Mouse (Mus musculus): ENCODE data around the gene Lpin2.

DNA sequence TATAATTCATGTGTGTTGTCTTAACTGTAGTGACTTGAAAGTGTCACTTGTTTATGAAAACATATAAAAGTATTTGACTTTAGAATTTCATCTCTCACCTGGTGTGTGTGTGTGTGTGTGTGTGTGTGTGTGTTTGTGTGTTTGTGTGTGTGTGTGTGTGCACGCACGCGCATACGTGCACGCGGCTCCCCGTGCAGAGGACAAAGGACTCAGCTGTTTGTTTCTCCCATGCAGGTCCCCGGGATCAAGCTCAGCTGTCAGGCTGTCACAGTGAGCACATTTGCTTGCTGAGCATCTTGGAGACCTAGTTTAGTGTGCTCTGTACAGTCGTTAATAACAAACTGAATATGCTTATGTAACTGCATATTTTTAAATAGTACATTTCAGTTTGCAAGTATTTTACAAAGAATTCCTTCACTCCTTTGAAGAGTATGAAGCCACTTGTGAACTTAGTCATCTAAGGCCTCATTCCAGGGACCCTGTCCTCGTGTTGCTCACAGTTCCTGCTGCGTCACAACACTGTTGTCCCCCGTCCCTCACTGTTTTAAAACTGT is 51.8 kb downstream of the Lpin2 start:
- no peak for TF ChIP-seq CTCF (IDR thresholded peaks at IDR 0.05 in 2 of 3, conservative IDR thresholded peaks at IDR 0.05 in 1 of 3; ENCODE audit: control insufficient read depth in 1 of 3, insufficient read depth in 1 of 3, low read depth in 2 of 3, low read length in 3 of 3, poor library complexity in 1 of 3, severe bottlenecking in 1 of 3)
- no peak for TF ChIP-seq TAL1 (IDR thresholded peaks at IDR 0.05; ENCODE audit: low read length)
- no peak for TF ChIP-seq EP300 (IDR thresholded peaks at IDR 0.05; ENCODE audit: low read depth in 1 of 2, low read length in 2 of 2)
- TF ChIP-seq RCOR1 (IDR thresholded peaks at IDR 0.05; ENCODE audit: low read depth, low read length), result no peak
